Mouse (Mus musculus) thymus, postnatal 10 days (tissue): Measurements from ENCODE around the gene Pitpnm2.

ENCODE experiments used
- DNase-seq, 2 experiments: peaks; one replicate each; pipeline ENCODE4 v3.0.0; 2021; ENCODE audit warnings: low spot score in 2 of 2

Gene Pitpnm2

DNA sequence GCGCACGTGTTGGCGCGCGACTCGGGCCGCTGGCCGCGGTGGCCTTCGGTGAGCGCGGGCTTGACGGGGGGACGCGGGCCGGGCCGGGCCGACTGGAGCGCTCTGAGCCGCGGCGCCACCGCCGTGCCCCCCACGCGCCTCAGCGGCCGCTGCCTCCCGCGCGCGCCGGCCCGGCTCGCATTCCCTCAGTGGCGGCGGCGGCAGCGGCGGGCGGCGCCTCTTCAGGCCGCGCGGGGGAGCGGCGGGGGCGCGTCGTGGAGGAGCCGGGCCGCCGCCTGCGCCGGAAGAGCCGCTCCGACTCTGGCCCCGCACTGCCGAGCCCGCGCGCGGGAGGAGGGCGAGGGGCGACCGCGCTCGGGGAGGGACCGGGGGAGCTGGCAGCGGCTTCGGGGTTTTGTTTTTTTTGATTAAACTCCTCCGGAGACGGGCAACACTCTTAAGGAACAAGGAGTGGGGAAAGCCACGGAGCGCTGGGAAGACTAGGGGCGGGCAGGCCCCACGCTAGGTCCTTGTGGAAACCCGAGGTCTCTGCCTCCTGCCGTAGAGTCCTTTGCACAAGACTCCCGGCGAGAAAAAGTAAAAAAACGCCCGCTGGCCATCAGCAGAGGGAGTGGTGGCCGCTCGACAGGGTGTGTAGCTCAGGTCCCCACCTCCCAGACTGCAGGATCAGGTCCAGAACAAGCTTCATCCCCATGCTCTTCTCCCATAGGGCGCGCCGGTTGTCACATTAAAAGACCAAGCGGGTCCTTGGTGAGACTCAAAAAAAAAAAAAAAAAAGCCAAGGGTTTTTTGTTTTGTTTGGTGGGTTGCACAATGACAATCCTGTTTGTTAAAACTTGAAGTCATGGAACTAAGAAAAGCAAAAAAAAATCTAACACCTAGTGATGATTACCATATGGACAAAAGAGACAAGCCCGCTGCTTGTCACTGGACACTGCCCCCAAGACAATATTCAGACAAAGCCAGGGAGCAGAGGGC lies at the start of gene Pitpnm2:
Pitpnm2 (minus strand) TSS at position 147 of the 978 bp plus-strand sequence.
- DNase-seq = peak in 1 of 2 experiments; percentile 70

DNA sequence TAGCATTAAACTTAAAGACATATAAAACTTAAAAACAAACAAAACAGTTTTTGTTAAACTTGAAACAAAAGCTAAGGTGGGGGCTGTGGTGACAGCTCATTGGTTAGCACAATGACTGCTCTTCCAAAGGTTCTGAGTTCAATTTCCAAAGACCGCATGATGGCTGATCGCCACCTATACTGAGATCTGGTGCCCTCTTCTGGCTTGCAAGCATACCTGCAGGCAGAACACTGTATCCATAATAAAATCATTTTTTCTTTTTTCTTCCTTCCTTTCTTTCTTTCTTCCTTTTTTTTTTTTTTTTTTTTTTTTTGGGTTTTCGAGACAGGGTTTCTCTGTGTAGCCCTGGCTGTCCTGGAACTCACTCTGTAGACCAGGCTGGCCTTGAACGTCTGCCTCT lies 49.7 kb upstream of the Pitpnm2 start:
- peak in 1 of 2 experiments; percentile 41 for DNase-seq

DNA sequence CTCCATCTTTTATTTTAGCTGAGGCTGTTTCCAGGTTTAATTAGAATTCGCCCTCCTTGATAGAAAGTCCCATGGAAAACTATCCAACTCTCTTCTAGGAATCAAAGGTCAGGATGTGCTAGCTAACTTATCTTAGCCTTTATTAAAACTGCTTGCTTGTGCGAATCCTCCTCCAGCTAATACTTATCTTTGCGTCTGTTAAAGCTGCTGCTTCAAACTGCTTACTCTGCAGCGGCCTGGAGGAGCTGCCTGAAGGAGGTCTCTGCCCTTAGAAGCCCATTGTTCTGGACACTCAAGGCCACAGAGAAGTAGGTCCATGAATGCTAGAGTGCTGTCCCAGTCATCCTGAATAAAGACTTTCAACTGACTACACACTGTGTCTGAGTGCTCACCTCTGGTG lies 46.9 kb upstream of the Pitpnm2 start:
- DNase-seq = no peak

DNA sequence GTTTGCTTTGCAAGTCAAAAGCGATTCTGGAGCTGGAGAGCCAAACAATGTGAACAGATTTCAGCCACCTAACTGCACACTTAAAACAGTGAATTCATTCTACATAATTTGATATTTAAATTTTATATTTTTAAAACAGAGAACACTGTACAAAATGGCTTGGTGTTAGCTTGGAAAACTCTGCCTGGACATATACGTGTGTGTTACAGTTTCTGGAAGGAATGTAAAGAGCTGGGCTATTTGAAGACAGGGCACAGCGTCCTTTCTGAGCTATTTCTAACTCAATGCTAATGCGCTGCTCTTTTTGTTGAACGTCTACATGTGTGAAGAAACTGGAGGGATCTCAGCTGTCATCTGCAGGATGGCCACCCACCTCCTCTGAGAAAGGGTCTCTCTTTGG lies 44.4 kb upstream of the Pitpnm2 start:
- no peak for DNase-seq

DNA sequence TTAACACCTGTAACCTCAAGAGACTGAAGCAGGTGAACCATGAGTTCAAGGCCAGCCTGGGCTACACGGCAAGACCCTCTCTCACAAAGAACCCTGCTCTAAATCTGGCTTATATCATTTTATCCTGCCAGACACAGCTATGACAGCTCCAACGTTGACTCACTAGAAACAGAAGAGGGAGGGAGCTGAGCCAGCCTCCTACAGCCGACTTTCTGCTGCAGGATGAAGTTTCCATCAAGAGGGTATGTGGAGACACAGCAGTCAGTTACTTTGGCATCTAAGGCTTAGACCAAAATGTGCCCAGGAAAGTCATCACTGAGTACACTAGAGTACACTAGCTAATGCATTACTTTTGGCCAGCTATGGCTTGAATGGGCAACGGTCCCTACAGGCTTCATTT lies 40.7 kb upstream of the Pitpnm2 start:
- no peak for DNase-seq

DNA sequence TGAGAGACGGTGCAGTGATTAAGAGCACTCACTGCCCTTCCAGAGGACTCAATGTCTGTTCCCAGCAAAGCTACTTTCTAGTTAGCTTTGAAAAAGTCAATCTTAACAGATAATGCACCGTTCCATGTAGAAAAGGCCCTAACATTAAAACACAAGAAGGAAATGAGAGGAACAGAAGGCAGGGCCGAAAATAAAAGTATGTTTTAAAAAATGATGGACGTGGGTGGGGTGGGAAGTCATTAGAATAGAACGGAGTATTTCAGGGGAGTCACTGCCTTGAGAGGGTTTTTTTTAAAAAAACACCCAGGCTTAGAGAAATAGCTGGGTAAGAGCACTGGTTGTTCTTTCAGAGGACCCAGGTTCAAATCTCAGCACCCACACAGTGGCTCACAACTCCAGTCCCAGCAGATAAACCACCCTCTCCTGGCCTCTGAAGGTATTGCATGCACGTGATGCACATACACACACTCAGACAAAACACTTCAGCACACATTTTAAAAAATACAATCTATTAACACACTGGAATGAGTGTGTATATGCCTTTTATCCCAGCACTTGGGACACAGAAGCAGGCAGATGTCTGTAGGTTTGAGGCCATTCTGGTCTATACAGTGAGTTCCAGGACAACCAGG lies 38.2 kb upstream of the Pitpnm2 start:
- no peak for DNase-seq

DNA sequence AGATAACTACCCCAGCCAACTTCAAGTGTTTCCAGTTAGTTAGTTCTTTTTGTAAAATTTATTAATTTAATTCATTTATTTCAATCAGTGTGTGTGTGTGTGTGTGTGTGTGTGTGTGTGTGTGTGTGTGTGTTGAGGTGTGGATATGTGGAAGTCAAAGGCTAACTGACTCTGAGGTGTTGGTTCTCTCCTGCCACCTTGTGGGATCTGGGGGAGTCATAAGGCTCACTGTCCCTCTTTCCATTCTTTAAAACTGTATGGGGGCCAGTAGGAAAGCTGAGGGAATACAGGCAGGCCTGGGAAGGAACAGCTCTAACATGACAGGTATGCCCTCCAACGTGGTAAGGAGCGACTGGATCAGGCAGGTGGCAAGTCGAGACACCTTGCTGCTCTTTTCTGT lies 34.8 kb upstream of the Pitpnm2 start:
- peak in 1 of 2 experiments; percentile 20 for DNase-seq

DNA sequence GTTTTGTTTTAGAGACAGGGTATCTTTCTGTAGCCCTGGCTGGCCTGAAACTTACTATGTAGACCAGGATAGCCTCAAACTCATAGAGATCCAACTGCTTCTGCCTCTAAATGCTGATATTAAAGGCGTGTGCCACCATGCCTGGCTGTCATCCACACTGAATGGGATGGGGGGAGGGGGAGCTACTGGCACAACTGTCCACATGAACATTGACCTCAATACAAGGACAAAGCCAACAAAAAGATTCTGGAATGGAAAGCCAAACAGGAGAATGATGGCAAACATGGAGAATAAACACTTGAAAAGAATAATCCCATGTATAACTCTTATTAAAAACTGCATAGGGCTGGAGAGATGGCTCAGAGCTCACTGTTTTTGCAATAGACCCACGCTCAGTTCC lies 33.3 kb upstream of the Pitpnm2 start:
- DNase-seq = no peak

DNA sequence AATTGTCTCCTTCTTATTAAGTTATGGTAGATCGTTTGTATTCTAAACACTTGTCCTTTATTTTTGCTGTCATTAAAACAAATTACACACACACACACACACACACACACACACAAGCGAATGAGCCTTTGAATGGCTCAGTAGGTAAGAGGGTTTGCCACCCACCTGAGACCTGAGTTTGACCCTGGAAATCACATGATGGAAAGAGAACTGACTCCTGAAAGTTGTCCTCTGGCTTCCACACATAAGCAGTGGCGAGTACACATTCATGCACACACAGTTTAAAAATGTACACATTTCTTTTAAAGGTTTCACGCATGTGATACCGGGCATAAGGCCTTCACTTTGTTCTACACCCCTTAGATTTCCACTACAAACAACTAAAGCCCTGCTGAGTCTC lies 20.7 kb upstream of the Pitpnm2 start:
- no peak for DNase-seq

DNA sequence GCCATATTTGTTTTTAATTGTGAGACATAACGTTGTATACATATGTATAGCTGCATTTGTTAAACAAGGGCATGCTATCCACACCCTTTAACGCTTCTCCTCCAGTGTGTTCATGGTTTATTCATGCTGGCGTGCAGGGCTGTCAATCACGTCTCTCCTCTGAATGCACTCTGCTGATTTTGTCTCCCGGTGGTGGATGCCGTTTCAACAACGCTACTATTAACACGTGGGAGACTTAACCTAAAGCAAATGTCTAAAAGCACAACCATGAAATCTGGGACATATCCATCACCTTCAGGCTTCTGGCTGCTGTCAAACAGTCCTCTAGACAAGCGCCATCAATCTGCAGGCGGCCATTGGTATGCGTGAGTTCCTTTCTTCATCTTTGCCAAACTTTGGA lies 20.1 kb upstream of the Pitpnm2 start:
- no peak for DNase-seq

DNA sequence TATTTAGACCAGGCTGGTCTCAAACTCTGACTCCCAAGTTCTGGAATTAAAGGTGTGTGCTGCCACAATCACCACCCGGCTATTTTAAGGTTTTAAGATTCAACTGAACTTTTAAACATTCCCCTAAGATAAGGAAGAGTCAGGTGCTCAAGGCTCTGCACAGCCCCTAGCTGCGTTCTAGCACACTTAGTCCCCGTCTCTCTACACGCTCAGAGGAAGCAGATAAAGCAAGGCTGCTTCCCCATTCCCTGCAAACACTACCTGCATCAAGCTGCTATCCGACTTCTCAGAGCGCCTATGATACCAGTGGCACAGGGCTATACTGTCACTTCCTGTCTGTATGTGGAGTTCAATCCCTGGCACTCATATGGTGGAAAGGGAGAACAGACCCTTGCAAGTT lies 18.1 kb upstream of the Pitpnm2 start:
- no peak for DNase-seq

DNA sequence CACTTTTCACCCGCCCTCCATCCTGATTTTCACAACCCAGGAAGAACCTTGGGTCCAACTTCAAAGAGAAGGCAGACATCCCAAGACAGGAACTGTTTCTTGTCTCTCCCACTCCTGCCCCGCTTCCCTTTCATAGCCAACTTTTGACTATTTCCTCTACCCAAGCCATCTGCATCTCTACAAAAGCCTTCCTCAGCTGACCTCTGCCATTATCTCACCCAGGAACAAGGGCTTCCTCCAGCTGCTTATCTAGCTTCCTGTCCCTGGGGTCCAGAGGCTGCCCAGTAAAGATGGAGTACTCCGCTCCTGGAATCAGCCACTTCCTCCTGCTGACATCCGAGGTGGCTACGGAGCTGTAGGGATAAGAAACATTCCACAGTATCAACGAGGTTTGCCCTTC lies 17.3 kb upstream of the Pitpnm2 start:
- DNase-seq = no peak

DNA sequence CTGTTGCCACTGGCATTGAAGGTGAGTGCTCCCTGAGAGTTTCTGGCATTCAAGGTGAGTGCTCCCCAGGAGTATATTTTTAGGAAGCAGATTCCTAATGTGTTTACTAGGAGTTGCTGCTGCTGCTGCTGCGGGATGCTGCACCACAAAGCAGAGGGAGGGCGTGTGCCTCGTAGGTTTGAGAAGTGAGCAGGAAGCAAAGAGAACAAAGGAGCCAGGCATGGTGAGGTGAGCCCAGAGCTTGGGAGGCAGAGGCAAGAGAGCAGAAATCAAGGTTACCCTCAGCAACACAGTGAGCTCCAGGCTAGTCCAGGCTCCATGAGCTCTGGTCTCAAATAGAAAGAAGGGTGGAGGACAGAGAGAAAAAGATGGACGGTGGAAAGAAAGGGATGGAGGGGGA lies 13.7 kb upstream of the Pitpnm2 start:
- DNase-seq = no peak

DNA sequence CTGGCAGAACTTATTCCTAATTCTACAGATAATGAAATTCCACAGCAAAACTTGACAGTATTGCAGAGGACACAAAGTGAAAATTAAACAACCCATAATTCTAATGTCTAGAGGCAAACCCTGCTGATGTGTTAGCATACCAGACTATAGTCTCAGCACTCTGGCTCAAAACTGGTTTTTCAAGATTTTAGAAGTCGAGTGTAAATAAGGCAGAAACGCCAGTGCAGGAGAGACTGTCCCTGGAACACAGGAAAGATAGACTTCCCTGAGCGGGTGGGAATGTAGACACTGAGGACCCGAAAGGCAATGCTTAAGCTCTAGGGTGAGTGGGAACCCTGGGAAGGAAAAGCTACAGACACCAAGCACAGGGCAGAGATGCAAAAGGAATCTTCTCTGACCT lies 12.5 kb upstream of the Pitpnm2 start:
- no peak for DNase-seq

DNA sequence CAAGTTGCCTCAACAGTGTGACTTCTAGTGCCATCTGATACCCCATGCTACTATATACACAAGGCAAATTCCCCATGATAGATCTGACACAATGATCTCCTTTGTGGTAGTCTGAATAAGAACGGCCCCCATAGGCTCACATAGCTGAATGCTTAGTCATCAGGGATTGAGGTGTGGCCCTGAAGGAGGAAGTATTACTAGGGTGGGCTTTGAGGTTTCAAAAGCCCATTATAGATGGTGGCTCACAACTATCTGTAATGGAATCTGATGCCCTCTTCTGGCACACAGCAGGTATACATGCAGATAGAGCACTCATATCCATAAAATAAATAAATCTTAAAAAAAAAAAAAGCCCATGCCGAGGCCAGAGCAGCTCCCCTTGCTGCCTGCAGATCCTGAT lies 9.6 kb upstream of the Pitpnm2 start:
- no peak for DNase-seq

DNA sequence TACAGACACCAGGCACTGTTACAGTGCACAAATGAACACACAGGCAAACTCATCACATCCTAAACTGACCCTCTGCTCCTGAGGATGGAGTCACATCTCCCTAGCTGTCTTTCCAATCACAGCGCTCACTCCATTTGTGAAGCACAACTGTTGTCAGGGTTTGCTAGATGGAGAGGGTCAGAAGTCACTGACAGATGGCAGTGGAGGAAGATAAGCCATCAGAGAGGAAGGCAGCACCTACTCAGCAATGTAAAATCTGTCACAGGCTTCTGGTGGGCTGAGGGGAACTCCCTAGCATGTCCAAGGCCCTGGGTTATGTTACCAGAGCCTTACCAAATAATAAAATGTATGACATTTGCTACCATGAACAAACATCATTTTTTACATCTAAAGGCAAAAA lies 8.5 kb upstream of the Pitpnm2 start:
- no peak for DNase-seq

DNA sequence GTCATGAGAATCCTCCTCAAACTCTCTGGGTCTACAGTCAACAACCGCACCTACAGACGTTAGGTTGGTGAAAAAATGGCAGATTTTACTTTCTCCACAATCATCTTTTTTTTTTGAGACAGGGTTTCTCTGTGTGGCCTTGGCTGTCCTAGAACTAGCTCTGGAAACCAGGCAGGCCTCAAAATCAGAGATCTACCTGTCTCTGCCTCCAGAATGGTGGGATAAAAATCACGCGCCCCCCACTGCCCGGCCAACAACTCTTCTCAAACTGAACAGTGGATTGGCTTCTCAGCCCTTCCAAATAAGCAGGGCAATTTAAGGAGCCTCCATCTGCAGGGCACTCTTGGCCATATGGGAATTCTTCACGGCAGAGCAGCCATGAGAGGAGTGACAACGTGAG lies 5.6 kb upstream of the Pitpnm2 start:
- no peak for DNase-seq

DNA sequence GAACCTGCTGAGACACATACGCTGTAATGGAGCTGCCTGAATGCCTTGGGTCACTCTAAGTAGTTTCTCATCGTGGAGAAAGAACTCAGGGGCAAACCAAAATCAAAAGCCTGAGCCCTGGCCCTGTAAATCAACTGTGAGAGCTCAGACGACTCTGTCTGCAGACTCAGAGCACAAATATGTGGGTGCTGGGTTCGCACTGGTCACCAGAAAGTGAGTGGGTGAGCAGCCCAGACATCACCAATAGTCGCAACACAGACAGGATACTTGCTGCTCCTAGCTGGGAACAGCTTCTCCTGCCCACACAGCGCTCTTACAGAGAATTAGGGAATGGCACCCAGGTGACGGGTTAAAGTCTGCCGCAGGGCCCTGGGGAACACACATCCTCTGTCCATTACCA lies 4.0 kb upstream of the Pitpnm2 start:
- DNase-seq = no peak

DNA sequence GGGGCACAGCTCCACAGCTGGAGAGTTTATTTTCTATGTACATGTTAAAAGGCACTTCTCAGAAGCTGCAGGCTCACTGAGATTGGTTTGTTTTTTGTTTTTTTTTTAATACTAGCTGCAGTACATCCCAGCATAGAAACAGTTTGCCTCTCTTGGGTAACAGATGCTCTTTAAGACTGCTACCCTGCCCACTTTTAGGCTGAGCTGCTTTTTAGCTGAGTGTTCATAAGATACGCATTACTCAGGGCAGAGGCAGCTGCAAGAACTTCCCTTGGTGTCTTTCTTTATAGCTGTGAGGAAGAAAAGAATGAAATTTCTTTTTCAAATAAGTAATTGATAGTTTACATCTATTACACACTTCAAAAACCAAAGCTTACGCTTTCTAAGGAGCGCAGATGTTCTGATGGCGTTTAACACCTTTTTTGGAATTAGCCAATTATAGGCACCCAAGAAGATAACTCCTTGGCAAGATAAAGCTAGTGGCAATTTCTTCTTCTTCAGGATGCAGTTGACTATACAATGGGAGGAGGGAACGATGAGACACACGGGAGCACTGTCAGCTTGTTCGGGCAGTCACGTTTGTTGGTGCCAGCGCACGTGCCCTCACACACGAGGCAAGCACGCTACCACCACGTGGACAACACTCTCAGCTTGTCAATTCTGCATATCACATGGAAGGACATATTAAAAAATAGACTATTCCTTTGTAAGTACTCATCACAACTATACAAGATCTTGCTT lies 3.2 kb upstream of the Pitpnm2 start:
- DNase-seq = no peak

DNA sequence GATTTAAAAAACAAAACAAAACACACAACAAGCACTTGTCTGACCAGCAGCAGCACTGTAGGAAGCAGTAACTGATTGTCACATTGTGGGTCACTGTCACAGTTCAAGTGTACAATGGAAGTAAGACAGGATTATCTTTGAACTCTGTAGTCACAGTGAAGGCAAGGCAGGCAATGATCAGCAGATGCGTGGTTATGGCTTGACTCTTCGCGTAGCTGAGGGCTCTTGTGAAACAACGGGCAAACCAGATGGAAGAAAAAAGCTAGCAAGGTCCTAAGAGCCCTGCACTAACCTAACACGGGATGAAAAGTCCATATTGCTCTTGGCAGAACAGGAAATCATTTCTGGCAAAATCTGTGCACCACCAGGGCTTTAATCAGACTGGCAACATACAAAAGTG lies 1.5 kb upstream of the Pitpnm2 start:
- no peak for DNase-seq

DNA sequence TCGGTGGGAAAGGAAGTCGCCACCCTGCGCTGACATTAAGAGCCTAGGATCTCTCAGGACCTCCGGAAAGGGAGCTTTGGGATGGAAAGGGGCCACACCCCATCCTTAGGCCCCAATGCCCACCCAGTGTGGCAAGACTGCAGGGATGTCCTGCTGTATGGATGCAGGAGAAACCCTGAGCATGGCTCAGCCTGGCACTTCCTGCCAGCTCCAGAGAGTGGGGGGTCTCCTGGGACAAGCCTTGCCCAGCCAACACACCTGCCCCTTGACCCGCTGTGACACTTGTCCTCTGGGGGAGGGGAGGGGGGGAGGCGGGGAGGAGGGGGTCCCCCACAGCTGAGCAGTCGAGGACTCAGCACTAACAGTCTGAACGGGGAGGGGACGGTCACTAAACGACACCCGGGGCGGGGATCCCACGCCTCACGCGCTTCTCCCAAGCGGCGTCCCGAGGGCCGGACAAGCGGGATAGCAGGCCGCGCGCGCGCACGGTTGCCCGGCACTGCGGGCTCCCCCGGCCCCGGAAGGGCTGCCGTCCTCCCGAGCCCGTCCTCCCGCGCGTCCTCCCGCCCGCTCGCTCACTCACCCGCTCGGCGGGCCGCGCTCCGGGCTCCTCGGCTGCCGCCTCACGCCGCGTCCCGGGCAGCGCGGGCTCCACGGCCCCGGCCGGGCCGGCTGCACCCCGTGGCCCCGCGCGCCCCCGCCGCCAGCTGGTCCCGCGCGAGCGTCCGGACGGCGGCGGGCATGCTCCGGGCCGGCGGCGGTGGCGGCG lies 531 bp downstream of the Pitpnm2 start:
- DNase-seq = peak in 1 of 2 experiments; percentile 60
